Mouse (Mus musculus) embryonic facial prominence, embryonic 12.5 days (tissue): ENCODE measurements around the gene Guca2a. TPM values are rescaled to one million over a fixed set of nuclear protein-coding genes. Genes with fewer than 3 reads are reported as not detected.

Experiments used
- ATAC-seq: fragments of 200-750 bp; cut with Nextera tagmentation; 2 replicates; pipeline ENCODE4 v1.8.0; 2017; ENCODE audit not compliant: insufficient number of reproducible peaks, insufficient read depth, low FRiP score, low TSS enrichment
- H3K27ac ChIP-seq: fragments of 300-500 bp; sonication (generic); 2 replicates; pipeline ENCODE4 v1.5.1; 2016; ENCODE audit warnings: mild to moderate bottlenecking
- H3K27me3 ChIP-seq: fragments of 300-500 bp; sonication (generic); 2 replicates; pipeline ENCODE4 v1.6.1; 2016; ENCODE audit warnings: mild to moderate bottlenecking, moderate library complexity
- H3K36me3 ChIP-seq: fragments of 300-500 bp; sonication (generic); 2 replicates; pipeline ENCODE4 v1.6.1; 2016; ENCODE audit warnings: mild to moderate bottlenecking
- H3K4me1 ChIP-seq: fragments of 300-500 bp; sonication (generic); 2 replicates; pipeline ENCODE4 v1.6.1; 2016
- H3K4me2 ChIP-seq: fragments of 300-500 bp; sonication (generic); replicated peaks from 2 replicates; pipeline ENCODE4 v1.6.1; 2016; ENCODE audit warnings: mild to moderate bottlenecking, moderate library complexity
- H3K4me3 ChIP-seq: fragments of 300-500 bp; sonication (generic); 2 replicates; pipeline ENCODE4 v1.5.1; 2016; ENCODE audit warnings: mild to moderate bottlenecking
- H3K9ac ChIP-seq: fragments of 300-500 bp; sonication (generic); 2 replicates; pipeline ENCODE4 v1.6.1; 2016; ENCODE audit warnings: mild to moderate bottlenecking, moderate library complexity
- H3K9me3 ChIP-seq: fragments of 300-500 bp; sonication (generic); 2 replicates; pipeline ENCODE4 v1.6.1; 2016; ENCODE audit warnings: mild to moderate bottlenecking, moderate library complexity
- WGBS: fragments of 180-500 bp; shearing (Covaris S2); methylation state at CpG from one replicate; pipeline ENCODE4 v1.1.7; 2016; 5-methylcytosine and 5-hydroxymethylcytosine counted together
- polyA plus RNA-seq: library from polyadenylated mRNA; unstranded; fragments of >200 nt; fragmentation: Nextera tagmentation; extraction: Ambion mirVana; gene quantifications from 2 replicates; pipeline ENCODE4 v1.2.1, GENCODE M21; 2016

Guca2a gene
- polyA plus RNA-seq, result not detected in 2 replicates

DNA sequence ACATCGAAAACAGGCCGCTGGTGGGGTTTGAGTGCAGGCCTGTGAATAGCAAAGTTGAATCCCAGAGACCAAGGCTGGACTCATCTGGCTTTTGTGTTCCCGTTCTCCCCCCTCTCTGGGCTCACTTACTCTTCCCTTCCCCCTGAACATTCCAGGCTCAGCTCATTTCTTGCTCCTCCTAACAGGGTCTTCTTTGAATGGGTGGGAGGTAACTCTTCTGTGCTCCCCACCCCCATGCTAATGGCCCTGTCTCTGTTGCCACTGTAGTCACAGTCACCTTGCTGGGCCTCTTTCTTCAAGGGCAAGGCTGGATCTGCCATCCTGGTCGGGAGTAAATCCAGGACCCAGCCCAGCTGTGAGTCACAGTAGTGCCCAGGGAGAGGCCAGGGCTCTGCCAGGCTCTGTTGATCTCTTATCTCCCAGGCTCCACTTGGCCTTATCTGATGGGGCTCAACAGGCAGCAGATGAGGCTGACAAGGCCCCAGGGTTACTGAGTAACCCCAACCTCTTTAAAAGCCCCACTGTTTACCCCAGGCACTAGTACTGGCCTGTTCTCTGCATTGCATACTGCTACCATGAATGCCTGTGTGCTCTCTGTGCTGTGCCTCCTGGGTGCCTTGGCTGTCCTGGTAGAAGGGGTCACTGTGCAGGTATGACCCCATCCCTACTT is at the start of gene Guca2a:
Guca2a (plus strand) TSS at position 529 of the 670 bp plus-strand sequence.
- H3K4me3 ChIP-seq, result no peak within 1 kb of the TSS

DNA sequence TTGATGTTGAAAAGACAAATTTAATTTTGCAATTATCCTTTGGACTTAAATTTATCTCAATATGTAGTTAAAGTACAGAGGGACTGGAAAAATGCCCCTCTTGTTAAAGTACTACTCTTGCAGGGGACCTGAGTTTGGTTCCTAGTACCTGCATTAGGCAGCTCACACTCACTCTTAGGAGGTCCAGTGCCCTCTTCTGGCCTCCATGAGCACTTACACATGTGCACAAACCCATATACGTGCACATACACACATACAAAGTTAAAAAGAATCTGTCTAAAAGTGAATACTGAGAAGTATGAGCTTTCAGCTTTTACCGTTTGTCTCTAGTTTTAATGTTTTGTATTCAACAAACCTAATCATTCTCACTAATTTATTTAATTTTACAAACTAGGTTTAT is 49.5 kb upstream of the Guca2a start:
- 96% methylated on average over 2 of the region's 2 CpGs for WGBS
- no peak for ATAC-seq
- no peak overlapping the region for H3K9ac ChIP-seq

More for the DNA sequence above, at the start of gene Guca2a:
- H3K9ac ChIP-seq, result no peak within 1 kb of the TSS
- H3K4me2 ChIP-seq, result no peak within 1 kb of the TSS
- H3K9me3 ChIP-seq, result no peaks in the 10 kb centered on the region
- H3K4me1 ChIP-seq, result no peaks in the 10 kb centered on the region
- no peaks in the 10 kb centered on the region for H3K27me3 ChIP-seq
- no peak for ATAC-seq
- WGBS, result 67% methylated on average over 4 of the region's 4 CpGs
- H3K27ac ChIP-seq, result no peak within 1 kb of the TSS
- H3K36me3 ChIP-seq, result 0 out of 2 replicates have a peak, but pooled peaks cover 5% of the 10 kb centered on the region

DNA sequence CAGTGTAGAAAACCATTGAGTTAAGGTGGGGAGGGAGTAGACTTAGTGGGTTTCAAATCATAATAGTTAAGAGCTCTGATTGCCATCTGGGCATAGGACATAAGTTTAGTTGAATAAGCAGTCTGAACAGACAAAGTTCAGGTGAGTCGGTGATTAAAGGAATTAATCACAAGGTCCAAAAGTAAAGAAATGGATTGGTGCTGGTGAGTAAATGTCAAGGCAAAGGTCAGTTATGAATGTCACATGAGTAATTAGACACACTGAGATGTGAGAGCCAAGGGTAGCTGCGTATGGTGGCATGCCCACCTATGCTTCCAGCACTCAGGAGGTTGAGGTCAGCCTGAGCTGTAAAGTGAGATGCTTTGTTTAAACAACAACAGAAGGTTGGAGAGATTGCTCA is 48.1 kb upstream of the Guca2a start:
- no peak for ATAC-seq
- Histone ChIP-seq H3K4me1 (no peaks in the 10 kb centered on the region), H3K36me3 (peaks cover 18% of the 10 kb centered on the region), H3K27ac (no peak overlapping the region), H3K4me2 (no peak overlapping the region), H3K9ac (no peak overlapping the region), H3K4me3 (no peak overlapping the region), H3K9me3 (no peaks in the 10 kb centered on the region), H3K27me3 (no peaks in the 10 kb centered on the region)
- WGBS, result 78% methylated on average over 2 of the region's 2 CpGs

More for the DNA sequence above, 49.5 kb upstream of the Guca2a start:
- Histone ChIP-seq H3K27me3 (no peaks in the 10 kb centered on the region), H3K9me3 (no peaks in the 10 kb centered on the region), H3K36me3 (peaks cover 18% of the 10 kb centered on the region), H3K4me2 (no peak overlapping the region), H3K27ac (no peak overlapping the region), H3K4me1 (no peaks in the 10 kb centered on the region), H3K4me3 (no peak overlapping the region)

DNA sequence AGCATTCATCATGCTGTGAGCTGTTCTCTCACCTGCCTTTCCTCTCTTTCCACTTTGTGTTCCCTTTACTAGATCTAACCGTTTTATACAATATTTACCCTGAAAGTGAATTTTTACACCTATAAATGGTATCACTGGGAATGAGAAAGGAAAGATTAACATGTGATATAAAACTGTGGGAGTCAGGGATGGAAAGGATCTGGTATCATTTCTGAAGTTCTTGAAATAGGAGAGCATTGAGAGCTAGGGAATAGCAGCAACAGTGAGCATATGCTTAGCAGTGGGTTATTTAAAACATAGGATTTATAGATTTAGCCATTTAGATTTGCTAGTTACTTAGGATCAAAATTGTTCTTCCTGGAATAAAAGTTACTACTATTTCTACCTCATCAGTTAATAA is 47.5 kb upstream of the Guca2a start:
- H3K27me3 ChIP-seq, result no peaks in the 10 kb centered on the region
- no peaks in the 10 kb centered on the region for H3K4me1 ChIP-seq
- peaks cover 18% of the 10 kb centered on the region for H3K36me3 ChIP-seq
- WGBS, result 84% methylated on average over 1 of the region's 1 CpGs
- no peak overlapping the region for H3K4me2 ChIP-seq
- no peaks in the 10 kb centered on the region for H3K9me3 ChIP-seq
- ATAC-seq, result no peak
- H3K9ac ChIP-seq, result no peak overlapping the region
- no peak overlapping the region for H3K4me3 ChIP-seq
- H3K27ac ChIP-seq, result no peak overlapping the region

DNA sequence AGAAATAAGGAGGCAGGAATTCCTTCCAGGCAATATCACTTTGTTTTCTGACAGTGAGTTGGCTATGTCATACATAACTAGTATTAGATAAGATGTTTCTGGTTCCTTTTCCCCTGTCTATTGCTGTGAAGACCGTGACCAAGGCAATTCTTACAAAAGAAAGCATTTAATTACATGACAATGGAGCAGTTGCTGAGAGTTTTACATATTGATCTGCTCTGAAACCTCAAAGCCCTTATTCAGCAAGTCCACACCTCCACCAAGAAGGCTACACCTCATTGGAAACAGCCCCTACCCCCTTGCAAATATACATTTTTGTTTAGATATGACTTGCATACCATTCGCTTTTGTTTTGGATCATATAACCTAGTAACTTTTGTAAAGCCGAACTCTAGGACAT is 45.0 kb upstream of the Guca2a start:
- WGBS, result 80% methylated on average over 3 of the region's 3 CpGs

DNA sequence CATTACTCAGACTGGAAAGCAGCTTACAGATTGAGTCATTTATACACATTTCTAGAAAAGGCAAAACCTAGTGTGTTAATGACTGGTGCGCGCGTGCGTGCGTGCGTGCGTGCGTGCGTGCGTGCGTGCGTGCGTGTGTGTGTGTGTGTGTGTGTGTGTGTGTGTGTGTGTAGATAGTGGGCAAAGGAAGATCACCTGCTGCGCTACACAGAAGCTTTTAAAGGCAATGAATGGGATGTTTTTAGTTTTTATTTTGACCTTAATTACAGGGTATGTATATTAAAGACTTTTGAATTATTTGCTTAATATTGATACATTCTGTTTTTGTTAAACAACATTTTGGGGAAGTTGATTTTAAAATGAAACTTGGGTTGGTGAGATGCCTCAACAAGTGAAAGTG is 43.2 kb upstream of the Guca2a start:
- no peak for ATAC-seq
- 93% methylated on average over 14 of the region's 14 CpGs for WGBS
- Histone ChIP-seq H3K27me3 (no peaks in the 10 kb centered on the region), H3K4me1 (no peaks in the 10 kb centered on the region), H3K4me2 (no peak overlapping the region), H3K9me3 (no peaks in the 10 kb centered on the region), H3K9ac (no peak overlapping the region), H3K27ac (no peak overlapping the region), H3K36me3 (no peaks in the 10 kb centered on the region), H3K4me3 (no peak overlapping the region)

More for the DNA sequence above, 45.0 kb upstream of the Guca2a start:
- H3K4me2 ChIP-seq, result no peak overlapping the region
- 0 out of 2 replicates have a peak, but pooled peaks cover 5% of the 10 kb centered on the region for H3K36me3 ChIP-seq
- no peak overlapping the region for H3K27ac ChIP-seq
- no peaks in the 10 kb centered on the region for H3K9me3 ChIP-seq
- H3K4me3 ChIP-seq, result no peak overlapping the region
- ATAC-seq, result no peak
- no peaks in the 10 kb centered on the region for H3K4me1 ChIP-seq
- H3K9ac ChIP-seq, result no peak overlapping the region
- no peaks in the 10 kb centered on the region for H3K27me3 ChIP-seq

DNA sequence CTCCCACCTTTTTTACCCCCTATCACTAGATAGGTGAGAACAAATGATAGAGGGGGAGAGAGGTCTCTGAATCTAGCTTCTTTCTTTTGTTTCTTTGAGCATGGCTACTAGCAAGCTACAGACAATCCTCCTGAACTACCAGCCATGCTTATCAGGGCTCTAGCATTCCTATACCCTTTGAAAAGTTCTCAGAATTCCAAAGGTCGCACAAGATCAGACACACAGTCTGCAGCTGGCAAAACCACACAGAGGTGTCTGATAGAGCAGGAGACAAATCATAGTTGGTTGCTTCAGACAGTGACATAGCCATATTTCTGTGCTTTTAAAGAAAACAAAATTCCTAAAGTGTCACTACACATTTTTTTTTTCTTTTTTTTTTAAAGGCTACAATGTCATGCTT is 37.9 kb upstream of the Guca2a start:
- Histone ChIP-seq H3K4me2 (no peak overlapping the region), H3K9ac (no peak overlapping the region), H3K27me3 (no peaks in the 10 kb centered on the region), H3K27ac (no peak overlapping the region), H3K4me1 (no peaks in the 10 kb centered on the region), H3K9me3 (no peaks in the 10 kb centered on the region), H3K36me3 (peaks cover 8% of the 10 kb centered on the region), H3K4me3 (no peak overlapping the region)
- WGBS, result 71% methylated on average over 1 of the region's 1 CpGs
- no peak for ATAC-seq

DNA sequence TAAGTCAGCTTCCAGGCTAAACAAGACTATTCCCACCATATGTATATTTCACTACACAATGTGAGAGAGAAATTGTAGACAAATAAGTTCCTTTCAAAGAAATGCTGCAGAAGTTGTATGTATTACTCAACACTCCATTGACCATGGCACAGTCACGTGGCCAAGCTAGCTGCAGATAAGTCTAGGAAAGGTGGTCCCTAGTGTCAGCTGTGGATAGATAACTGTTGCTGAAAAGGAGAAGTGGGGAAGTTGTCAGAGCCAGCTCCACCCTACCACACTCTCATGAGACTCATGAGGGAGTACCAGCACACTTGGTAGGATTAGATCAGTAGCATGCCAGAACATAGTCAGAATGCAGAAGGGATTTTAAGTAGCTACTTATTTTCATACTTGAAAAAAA is 28.0 kb upstream of the Guca2a start:
- H3K36me3 ChIP-seq, result peaks cover 11% of the 10 kb centered on the region
- ATAC-seq, result no peak
- WGBS, result 93% methylated on average over 1 of the region's 1 CpGs
- H3K4me2 ChIP-seq, result no peak overlapping the region
- no peak overlapping the region for H3K4me3 ChIP-seq
- no peaks in the 10 kb centered on the region for H3K27me3 ChIP-seq
- no peak overlapping the region for H3K9ac ChIP-seq
- H3K27ac ChIP-seq, result no peak overlapping the region
- no peaks in the 10 kb centered on the region for H3K9me3 ChIP-seq
- H3K4me1 ChIP-seq, result peaks cover 3% of the 10 kb centered on the region; the same call in 1 of the 2 replicates

DNA sequence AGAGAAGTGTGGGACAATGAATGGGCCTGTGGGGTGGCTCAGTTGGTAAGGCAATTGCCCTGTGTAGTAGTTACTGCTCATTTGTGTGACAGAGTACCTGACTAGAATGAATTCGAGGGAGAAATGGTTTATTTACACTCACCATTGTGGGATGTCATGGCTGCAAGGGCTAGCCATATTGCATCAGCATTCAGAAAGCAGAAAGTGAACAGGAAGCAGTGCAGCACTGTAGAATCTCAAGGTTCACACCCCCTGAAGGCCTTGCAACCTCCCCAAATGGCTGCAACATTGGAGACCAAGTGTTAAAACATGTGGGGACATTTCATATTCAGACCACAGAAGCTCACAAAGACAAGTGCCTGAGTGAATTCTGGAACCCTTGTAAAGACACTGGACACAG is 23.4 kb upstream of the Guca2a start:
- no peak for ATAC-seq

DNA sequence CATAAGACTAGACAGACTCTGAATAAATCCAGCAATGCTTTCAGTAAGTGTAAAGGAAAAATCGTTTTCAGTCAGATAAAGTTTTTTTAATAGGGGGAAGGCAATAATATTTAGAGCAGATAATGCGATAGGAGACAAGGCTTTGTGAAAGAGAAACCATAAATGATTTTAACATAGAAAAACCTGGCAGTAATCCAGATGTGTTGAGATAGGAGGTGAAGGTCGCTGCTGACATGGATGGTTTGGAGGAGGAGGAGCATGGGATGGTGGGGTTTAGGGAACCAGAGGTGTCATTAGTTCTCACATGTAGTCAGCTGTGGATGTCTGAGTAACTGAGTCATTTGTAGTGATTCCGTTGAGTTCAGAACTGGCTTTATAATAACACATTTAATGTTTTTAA is 22.8 kb upstream of the Guca2a start:
- peaks cover 6% of the 10 kb centered on the region; the same call in 1 of the 2 replicates for H3K36me3 ChIP-seq
- H3K4me2 ChIP-seq, result no peak overlapping the region
- no peak overlapping the region for H3K27ac ChIP-seq
- H3K4me3 ChIP-seq, result no peak overlapping the region
- H3K27me3 ChIP-seq, result no peaks in the 10 kb centered on the region
- H3K9me3 ChIP-seq, result no peaks in the 10 kb centered on the region
- H3K4me1 ChIP-seq, result peaks cover 3% of the 10 kb centered on the region; the same call in 1 of the 2 replicates
- WGBS, result 87% methylated on average over 4 of the region's 4 CpGs
- ATAC-seq, result no peak
- no peak overlapping the region for H3K9ac ChIP-seq

More for the DNA sequence above, 23.4 kb upstream of the Guca2a start:
- no peak overlapping the region for H3K4me3 ChIP-seq
- no peak overlapping the region for H3K4me2 ChIP-seq
- H3K4me1 ChIP-seq, result peaks cover 3% of the 10 kb centered on the region; the same call in 1 of the 2 replicates
- no peaks in the 10 kb centered on the region for H3K9me3 ChIP-seq
- H3K27ac ChIP-seq, result no peak overlapping the region
- H3K9ac ChIP-seq, result no peak overlapping the region
- peaks cover 3% of the 10 kb centered on the region; the same call in 1 of the 2 replicates for H3K36me3 ChIP-seq
- H3K27me3 ChIP-seq, result no peaks in the 10 kb centered on the region
- 53% methylated on average over 1 of the region's 1 CpGs for WGBS

DNA sequence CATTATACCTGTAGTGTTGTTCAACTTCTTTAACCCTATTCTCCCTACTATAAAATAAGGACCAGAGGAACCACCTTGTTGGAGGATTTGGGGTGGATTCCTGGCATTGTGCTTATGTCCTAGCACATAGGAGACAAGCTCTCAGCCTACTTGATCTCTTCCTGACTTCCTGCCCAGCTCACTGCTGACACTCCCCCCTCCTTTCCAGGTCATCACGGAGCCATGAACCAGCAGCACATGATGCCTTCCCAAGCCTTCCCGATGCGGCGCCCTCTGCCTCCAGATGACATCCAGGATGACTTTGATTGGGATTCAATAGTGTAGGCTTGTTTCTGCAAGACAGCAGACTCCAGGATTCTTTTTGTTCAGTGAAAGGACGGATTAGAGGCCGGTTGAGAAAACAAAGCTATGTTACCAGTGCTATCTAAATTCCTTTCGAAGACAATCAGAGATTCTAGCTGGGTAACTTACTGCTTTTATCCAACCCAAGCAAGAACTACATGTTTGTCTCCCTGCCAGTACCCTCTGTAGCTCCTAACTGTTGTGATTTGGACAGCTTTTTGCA is 11.3 kb upstream of the Guca2a start:
- ATAC-seq, result no peak
- Histone ChIP-seq H3K27ac (no peak overlapping the region), H3K9me3 (no peaks in the 10 kb centered on the region), H3K4me2 (no peak overlapping the region), H3K9ac (no peak overlapping the region), H3K4me3 (no peak overlapping the region), H3K36me3 (peaks cover 37% of the 10 kb centered on the region), H3K27me3 (no peaks in the 10 kb centered on the region), H3K4me1 (no peaks in the 10 kb centered on the region)
- WGBS, result 75% methylated on average over 7 of the region's 7 CpGs

DNA sequence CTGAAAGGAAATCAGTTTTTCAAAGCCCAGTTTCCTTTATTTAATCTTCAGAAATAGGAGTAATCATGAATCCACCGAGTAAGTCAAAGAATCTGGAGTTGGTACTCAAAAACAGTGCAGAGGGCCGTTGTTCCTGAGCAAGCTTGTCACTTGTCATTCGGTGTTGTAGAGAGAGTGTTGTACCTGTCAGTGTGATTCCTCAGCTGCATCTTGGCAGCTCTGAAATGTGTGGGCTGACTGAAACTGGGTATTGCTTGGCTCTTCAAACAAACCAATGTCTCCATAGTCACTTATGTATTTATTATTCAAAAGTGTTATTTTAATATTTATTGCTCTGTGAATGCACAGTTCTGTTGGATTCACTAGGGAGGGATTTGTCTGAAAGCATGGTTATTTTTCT is 10.6 kb upstream of the Guca2a start:
- Histone ChIP-seq H3K36me3 (peaks cover 37% of the 10 kb centered on the region), H3K27ac (no peak overlapping the region), H3K27me3 (no peaks in the 10 kb centered on the region), H3K9ac (no peak overlapping the region), H3K4me1 (no peaks in the 10 kb centered on the region), H3K4me2 (no peak overlapping the region), H3K9me3 (no peaks in the 10 kb centered on the region), H3K4me3 (no peak overlapping the region)
- no peak for ATAC-seq
- 84% methylated on average over 3 of the region's 3 CpGs for WGBS
